Mouse (Mus musculus) heart, embryonic 16.5 days (tissue): Measurements from ENCODE around the gene Zbtb5. TPM values are rescaled to one million over a fixed set of nuclear protein-coding genes. Genes with fewer than 3 reads are reported as not detected.
"Not testable (repeated sequence)": the region's sequence is repeated elsewhere in the genome, so short reads cannot be mapped to it uniquely, and the experiment has no call there.

Source experiments
- ATAC-seq: fragments of 200-750 bp; cut with Nextera tagmentation; replicated peaks from 2 replicates; pipeline ENCODE4 v1.8.0; 2017; ENCODE audit warnings: moderate number of reproducible peaks; ENCODE audit not compliant: insufficient read depth, low FRiP score; ENCODE audit errors: extremely low read depth
- H3K27ac ChIP-seq: fragments of 300-500 bp; sonication (generic); 2 replicates; pipeline ENCODE4 v1.5.1; 2014; ENCODE audit warnings: mild to moderate bottlenecking, low read length, control low read depth, moderate library complexity
- H3K27me3 ChIP-seq: fragments of 300-500 bp; sonication (generic); 2 replicates; pipeline ENCODE4 v1.6.1; 2014; ENCODE audit warnings: low read length, mixed read lengths; ENCODE audit not compliant: control insufficient read depth, insufficient read depth
- H3K36me3 ChIP-seq: fragments of 300-500 bp; sonication (generic); 2 replicates; pipeline ENCODE4 v1.6.1; 2014; ENCODE audit not compliant: control insufficient read depth, insufficient read depth
- H3K4me1 ChIP-seq: fragments of 300-500 bp; sonication (generic); 2 replicates; pipeline ENCODE4 v1.6.1; 2014; ENCODE audit warnings: low read length, mixed read lengths; ENCODE audit not compliant: control insufficient read depth, insufficient read depth
- H3K4me2 ChIP-seq: fragments of 300-500 bp; sonication (generic); 2 replicates; pipeline ENCODE4 v1.6.1; 2014; ENCODE audit warnings: low read depth, mild to moderate bottlenecking, control low read depth, low read length
- H3K4me3 ChIP-seq: fragments of 300-500 bp; sonication (generic); 2 replicates; pipeline ENCODE4 v1.5.1; 2014; ENCODE audit warnings: mild to moderate bottlenecking, control low read depth, low read length
- H3K9ac ChIP-seq: fragments of 300-500 bp; sonication (generic); 2 replicates; pipeline ENCODE4 v1.6.1; 2014; ENCODE audit warnings: low read length, control low read depth
- H3K9me3 ChIP-seq: fragments of 300-500 bp; sonication (generic); replicated peaks from 2 replicates; pipeline ENCODE4 v1.6.1; 2016; ENCODE audit warnings: low read length; ENCODE audit not compliant: control insufficient read depth
- WGBS: fragments of 180-500 bp; shearing (Covaris S2); extraction: QIAGEN DNeasy Blood & Tissue Kit; methylation state at CpG from one replicate; pipeline ENCODE4 v1.1.7; 2014; 5-methylcytosine and 5-hydroxymethylcytosine counted together
- polyA plus RNA-seq: library from polyadenylated mRNA; unstranded; fragments of >200 nt; fragmentation: Nextera tagmentation; extraction: Ambion mirVana; gene quantifications from 2 replicates; pipeline ENCODE4 v1.2.1, GENCODE M21; 2015

Gene Zbtb5
- polyA plus RNA-seq = 14.0 and 15.7 TPM in 2 replicates

- no peaks in the 10 kb centered on the region for H3K9me3 ChIP-seq
- no peaks in the 10 kb centered on the region for H3K27me3 ChIP-seq
- H3K4me1 ChIP-seq = peaks cover 22% of the 10 kb centered on the region
- H3K36me3 ChIP-seq = no peaks in the 10 kb centered on the region
- ATAC-seq = peak; percentile 99
- peak within 1 kb of the TSS; percentile 79 for H3K4me3 ChIP-seq
- peak within 1 kb of the TSS; percentile 88 for H3K9ac ChIP-seq
- H3K27ac ChIP-seq = peak within 1 kb of the TSS; percentile 97
- WGBS = under 1% methylated on average over 60 of the region's 63 CpGs
- H3K4me2 ChIP-seq = peak within 1 kb of the TSS; percentile 87
Measured at GRCm38 (mm10) chr4:45012105-45012975, at the start of gene Zbtb5. Zbtb5 (minus strand) TSS chr4:45012412.

GRCm38 (mm10) chr4:45055451-45055850, 43.2 kb upstream of the Zbtb5 start:
- Histone ChIP-seq H3K27ac (peak overlapping the region; percentile 58), H3K4me2 (no peak overlapping the region), H3K9ac (no peak overlapping the region), H3K9me3 (no peaks in the 10 kb centered on the region), H3K4me3 (no peak overlapping the region), H3K4me1 (peaks cover 13% of the 10 kb centered on the region), H3K36me3 (peaks cover 26% of the 10 kb centered on the region), H3K27me3 (no peaks in the 10 kb centered on the region)
- ATAC-seq = no peak
- WGBS = 62% methylated on average over 8 of the region's 8 CpGs

GRCm38 (mm10) chr4:45054862-45055261, 42.6 kb upstream of the Zbtb5 start:
- H3K27ac ChIP-seq = peak overlapping the region; percentile 58
- no peaks in the 10 kb centered on the region for H3K9me3 ChIP-seq
- no peak overlapping the region for H3K9ac ChIP-seq
- 42% methylated on average over 3 of the region's 3 CpGs for WGBS
- no peak; the same call in 1 of the 2 replicates for ATAC-seq
- peaks cover 29% of the 10 kb centered on the region for H3K36me3 ChIP-seq
- H3K27me3 ChIP-seq = no peaks in the 10 kb centered on the region
- peaks cover 13% of the 10 kb centered on the region for H3K4me1 ChIP-seq
- no peak overlapping the region for H3K4me3 ChIP-seq
- H3K4me2 ChIP-seq = no peak overlapping the region

GRCm38 (mm10) chr4:45047956-45048355, 35.7 kb upstream of the Zbtb5 start:
- peak overlapping the region; percentile 28 for H3K9ac ChIP-seq
- H3K36me3 ChIP-seq = peaks cover 12% of the 10 kb centered on the region
- no peaks in the 10 kb centered on the region for H3K27me3 ChIP-seq
- 78% methylated on average over 9 of the region's 9 CpGs for WGBS
- peaks cover 23% of the 10 kb centered on the region for H3K4me1 ChIP-seq
- H3K4me3 ChIP-seq = no peak overlapping the region
- H3K27ac ChIP-seq = peak overlapping the region; percentile 94
- no peak overlapping the region for H3K4me2 ChIP-seq
- ATAC-seq = no peak
- no peaks in the 10 kb centered on the region for H3K9me3 ChIP-seq

GRCm38 (mm10) chr4:45047286-45047887, 35.2 kb upstream of the Zbtb5 start:
- H3K27me3 ChIP-seq = no peaks in the 10 kb centered on the region
- peak overlapping the region; percentile 28; the same call in 1 of the 2 replicates for H3K9ac ChIP-seq
- peaks cover 12% of the 10 kb centered on the region for H3K36me3 ChIP-seq
- no peak overlapping the region for H3K4me2 ChIP-seq
- ATAC-seq = no peak
- H3K4me3 ChIP-seq = no peak overlapping the region
- WGBS = 81% methylated on average over 9 of the region's 9 CpGs
- no peaks in the 10 kb centered on the region for H3K9me3 ChIP-seq
- peaks cover 23% of the 10 kb centered on the region for H3K4me1 ChIP-seq
- peak overlapping the region; percentile 94 for H3K27ac ChIP-seq

- 43% methylated on average over 5 of the region's 5 CpGs for WGBS
- peak; percentile 72 for ATAC-seq
- H3K4me2 ChIP-seq = no peak overlapping the region
- H3K9ac ChIP-seq = 0 out of 2 replicates have a peak overlapping the region, but pooled peaks have one; percentile 18
- H3K27me3 ChIP-seq = no peaks in the 10 kb centered on the region
- H3K9me3 ChIP-seq = no peaks in the 10 kb centered on the region
- peaks cover 12% of the 10 kb centered on the region for H3K36me3 ChIP-seq
- H3K4me1 ChIP-seq = peaks cover 23% of the 10 kb centered on the region
- H3K4me3 ChIP-seq = no peak overlapping the region
- peak overlapping the region; percentile 94 for H3K27ac ChIP-seq
Measured at GRCm38 (mm10) chr4:45046679-45047078, 34.5 kb upstream of the Zbtb5 start.

GRCm38 (mm10) chr4:45040795-45041194, 28.6 kb upstream of the Zbtb5 start:
- peaks cover 21% of the 10 kb centered on the region for H3K36me3 ChIP-seq
- H3K4me1 ChIP-seq = peaks cover 17% of the 10 kb centered on the region
- H3K4me3 ChIP-seq = no peak overlapping the region
- no peak for ATAC-seq
- H3K27ac ChIP-seq = no peak overlapping the region
- 81% methylated on average over 7 of the region's 7 CpGs for WGBS
- H3K27me3 ChIP-seq = no peaks in the 10 kb centered on the region
- H3K9ac ChIP-seq = no peak overlapping the region
- H3K4me2 ChIP-seq = no peak overlapping the region
- H3K9me3 ChIP-seq = no peaks in the 10 kb centered on the region

- H3K36me3 ChIP-seq = peaks cover 24% of the 10 kb centered on the region
- H3K27ac ChIP-seq = not testable (repeated sequence)
Measured at GRCm38 (mm10) chr4:45039546-45039945, 27.3 kb upstream of the Zbtb5 start.

GRCm38 (mm10) chr4:45038879-45039278, 26.7 kb upstream of the Zbtb5 start:
- ATAC-seq, H3K4me3 ChIP-seq, H3K9me3 ChIP-seq, H3K4me2 ChIP-seq, H3K27me3 ChIP-seq: not testable (repeated sequence)
- Histone ChIP-seq H3K4me1 (peaks cover 23% of the 10 kb centered on the region), H3K9ac (peak overlapping the region; percentile 31; the same call in 1 of the 2 replicates), H3K27ac (peak overlapping the region; percentile 99), H3K36me3 (peaks cover 28% of the 10 kb centered on the region)
- 43% methylated on average over 8 of the region's 8 CpGs for WGBS

More at GRCm38 (mm10) chr4:45039546-45039945, 27.3 kb upstream of the Zbtb5 start:
- not testable (repeated sequence) for H3K9me3 ChIP-seq, ATAC-seq, H3K4me2 ChIP-seq, H3K4me3 ChIP-seq, H3K27me3 ChIP-seq, H3K9ac ChIP-seq
- peaks cover 23% of the 10 kb centered on the region for H3K4me1 ChIP-seq
- WGBS = 92% methylated on average over 7 of the region's 7 CpGs
